In genomic region chr12:113207737-113208136, GRCm38 (mm10) we compare ENCODE assay signal across 23 mouse cellular contexts. TPM values are rescaled to one million over a fixed set of nuclear protein-coding genes. Genes with fewer than 3 reads are reported as not detected.
DNase-seq lines count a peak whose midpoint lies in the region; ATAC-seq and TF ChIP-seq lines count a peak whose summit lies in the region.
"Had no signal": no experiment of that assay in that cellular context is flagged by ENCODE, and none has a peak within 500 bp of the region (broad histone marks: within the 10 kb centered on the region; RNA-seq: fewer than 3 reads in every experiment).

No protein-coding gene starts in this region.

- POLR2A ChIA-PET in Patski (lab: Charles Lee): no interaction called here

- H3K4me2 ChIP-seq in midbrain, embryonic 11.5 days: no peak overlapping the region
- no peak overlapping the region for H3K4me2 ChIP-seq in midbrain, embryonic 16.5 days (ENCODE audit: low read length)
- no peak overlapping the region for H3K4me2 ChIP-seq in forebrain, embryonic 12.5 days
- H3K4me2 ChIP-seq: hindbrain, embryonic 12.5 days had no signal

- no peak overlapping the region for H3K9ac ChIP-seq in midbrain, embryonic 11.5 days (ENCODE audit: low read length)
- H3K9ac ChIP-seq in midbrain, embryonic 16.5 days (ENCODE audit: low read depth, low read length): no peak overlapping the region
- H3K9ac ChIP-seq in forebrain, embryonic 12.5 days: no peak overlapping the region
- H3K9ac ChIP-seq: hindbrain, embryonic 12.5 days had no signal

- in situ Hi-C loops in Patski (cut with MboI; ENCODE audit: low pct_unique_long_range_greater_than_20kb): loop anchor here (25.0 kb wide), 1 partner anchor 955 kb away; no protein-coding TSS in a partner anchor

- DNase-seq in adrenal gland, adult (ENCODE audit: inconsistent age in 2 of 2, low spot score in 1 of 2): peak; percentile 68 to 83
- no peak for DNase-seq in adrenal gland, adult 8-10 months
- DNase-seq in midbrain, embryonic 11.5 days (ENCODE audit: low spot score, missing footprints): peak; percentile 54
- DNase-seq in Patski (ENCODE audit: low read depth, low spot score): no peak
- no peak for DNase-seq in cerebellum, adult 2 months
- DNase-seq in cerebellum, adult 8-10 months: no peak
- DNase-seq: cerebellum, adult 11-12 months; cerebellum, postnatal 10 days; gastrocnemius, postnatal 36 days; heart, adult 18-20 months; heart, postnatal 10 days; heart, postnatal 4 days; kidney, adult 11 months; kidney, adult 9 months had no signal

- no peaks in the 10 kb centered on the region for H3K27me3 ChIP-seq in midbrain, embryonic 11.5 days (ENCODE audit: control insufficient read depth, insufficient read depth, low read length)
- H3K27me3 ChIP-seq in midbrain, embryonic 16.5 days (ENCODE audit: control insufficient read depth, insufficient read depth, low read depth, low read length): no peaks in the 10 kb centered on the region
- no peaks in the 10 kb centered on the region for H3K27me3 ChIP-seq in Patski
- no peaks in the 10 kb centered on the region for H3K27me3 ChIP-seq in cerebellum, adult 2 months (ENCODE audit: control insufficient read depth, insufficient read depth, low read length)
- H3K27me3 ChIP-seq in forebrain, embryonic 12.5 days: no peaks in the 10 kb centered on the region
- H3K27me3 ChIP-seq: hindbrain, embryonic 12.5 days had no signal

- 89% methylated on average over 6 of the region's 6 CpGs for WGBS in midbrain, embryonic 11.5 days
- 86% methylated on average over 6 of the region's 6 CpGs for WGBS in midbrain, embryonic 16.5 days
- WGBS in cerebellum, adult 2 months: 80% methylated on average over 6 of the region's 6 CpGs
- WGBS in forebrain, embryonic 12.5 days: 80% methylated on average over 6 of the region's 6 CpGs

- no peaks in the 10 kb centered on the region for H3K9me3 ChIP-seq in midbrain, embryonic 11.5 days (ENCODE audit: control insufficient read depth, low read length)
- no peaks in the 10 kb centered on the region for H3K9me3 ChIP-seq in midbrain, embryonic 16.5 days (replicated peaks; ENCODE audit: control insufficient read depth, low read length, poor library complexity, severe bottlenecking)
- H3K9me3 ChIP-seq in forebrain, embryonic 12.5 days: no peaks in the 10 kb centered on the region
- H3K9me3 ChIP-seq: embryonic facial prominence, embryonic 10.5 days; G1E; heart, embryonic 10.5 days; hindbrain, embryonic 12.5 days had no signal

- no peak overlapping the region for H3K4me3 ChIP-seq in midbrain, embryonic 11.5 days (ENCODE audit: low read depth, low read length)
- no peak overlapping the region for H3K4me3 ChIP-seq in midbrain, embryonic 16.5 days (ENCODE audit: low read depth, low read length)
- no peak overlapping the region for H3K4me3 ChIP-seq in cerebellum, adult 2 months (replicated peaks; ENCODE audit: insufficient read depth, low read depth, low read length)
- no peak overlapping the region for H3K4me3 ChIP-seq in forebrain, embryonic 12.5 days (replicated peaks)
- H3K4me3 ChIP-seq: embryonic facial prominence, embryonic 10.5 days; heart, embryonic 10.5 days; hindbrain, embryonic 12.5 days had no signal

- no peaks in the 10 kb centered on the region for H3K36me3 ChIP-seq in midbrain, embryonic 11.5 days (ENCODE audit: control insufficient read depth, insufficient read depth, low read length)
- H3K36me3 ChIP-seq in midbrain, embryonic 16.5 days (ENCODE audit: control insufficient read depth, insufficient read depth, low read length): no peaks in the 10 kb centered on the region
- H3K36me3 ChIP-seq in forebrain, embryonic 12.5 days (replicated peaks): no peaks in the 10 kb centered on the region
- H3K36me3 ChIP-seq: embryonic facial prominence, embryonic 10.5 days; G1E; heart, embryonic 10.5 days; hindbrain, embryonic 12.5 days had no signal

- CTCF ChIA-PET in Patski (lab: Charles Lee): interaction anchor here (1.2 kb wide), 1 partner anchor 12 kb away, joined by 3 read pairs; no protein-coding TSS in a partner anchor

- no peak for TF ChIP-seq CTCF in Patski (IDR thresholded peaks at IDR 0.05)
- TF ChIP-seq CTCF in cerebellum, adult 2 months (IDR thresholded peaks at IDR 0.05; ENCODE audit: borderline replicate concordance, insufficient read depth, low read depth, low read length): no peak

- no peak overlapping the region for H3K27ac ChIP-seq in midbrain, embryonic 11.5 days (ENCODE audit: low read depth, low read length)
- no peak overlapping the region for H3K27ac ChIP-seq in midbrain, embryonic 16.5 days (ENCODE audit: low read length)
- no peak overlapping the region for H3K27ac ChIP-seq in cerebellum, adult 2 months (ENCODE audit: insufficient read depth, low read length)
- H3K27ac ChIP-seq in forebrain, embryonic 12.5 days: no peak overlapping the region
- H3K27ac ChIP-seq: embryonic facial prominence, embryonic 10.5 days; heart, embryonic 10.5 days; hindbrain, embryonic 12.5 days had no signal

- no peaks in the 10 kb centered on the region for H3K4me1 ChIP-seq in midbrain, embryonic 11.5 days (ENCODE audit: control insufficient read depth, insufficient read depth, low read length)
- no peaks in the 10 kb centered on the region for H3K4me1 ChIP-seq in midbrain, embryonic 16.5 days (ENCODE audit: control insufficient read depth, insufficient read depth, low read length)
- no peaks in the 10 kb centered on the region for H3K4me1 ChIP-seq in cerebellum, adult 2 months (ENCODE audit: control insufficient read depth, insufficient read depth, low read length)
- no peaks in the 10 kb centered on the region for H3K4me1 ChIP-seq in forebrain, embryonic 12.5 days
- H3K4me1 ChIP-seq: embryonic facial prominence, embryonic 10.5 days; heart, embryonic 10.5 days; hindbrain, embryonic 12.5 days had no signal

- TF ChIP-seq POLR2A in cerebellum, adult 2 months (IDR thresholded peaks at IDR 0.05; ENCODE audit: borderline replicate concordance, insufficient read depth, low read length): no peak

- no peak for ATAC-seq in midbrain, embryonic 11.5 days (ENCODE audit: low FRiP score)
- ATAC-seq in midbrain, embryonic 16.5 days: no peak
- peak; percentile 95 for ATAC-seq in Patski
- ATAC-seq in forebrain, embryonic 12.5 days (ENCODE audit: low FRiP score): no peak
- ATAC-seq: forebrain, embryonic 14.5 days; hindbrain, embryonic 16.5 days had no signal

RNA-seq across cellular contexts. Expression of gene Tmem121, which starts 22.0 kb away (rescaled TPM):
- 10 to 100 TPM in 2 of 4 experiments, 1 to 10 TPM in 2; 5.1 to 13.1 (median 8.4) TPM for total RNA-seq in adrenal gland, adult 8-10 months (2022)
- 11.5 and 13.1 TPM in 2 replicates for polyA plus RNA-seq in midbrain, embryonic 11.5 days (2014; fragmentation: Nextera tagmentation; extraction: Ambion mirVana)
- polyA plus RNA-seq in midbrain, embryonic 16.5 days (2015; fragmentation: Nextera tagmentation; extraction: Ambion mirVana): 47.2 and 50.3 TPM in 2 replicates
- polyA plus RNA-seq in Patski (2021): 12.3 TPM
- polyA plus RNA-seq in cerebellum, adult 2 months (2012; rRNA removed): 30.9 and 31.3 TPM in 2 replicates
- polyA plus RNA-seq in forebrain, embryonic 12.5 days (2016; fragmentation: Nextera tagmentation; extraction: Ambion mirVana): 21.6 and 21.9 TPM in 2 replicates
- total RNA-seq: G1E; gastrocnemius, adult 8-10 months; heart, adult 18-20 months had no signal
- polyA plus RNA-seq: G1E had no signal

RNA-seq across cellular contexts. Expression of gene Tedc1, which starts 51.5 kb away (rescaled TPM):
- 1 to 10 TPM in 3 of 4 experiments, under 1 TPM in 1; 0.87 to 1.8 (median 1.5) TPM for total RNA-seq in adrenal gland, adult 8-10 months (2022)
- 25.6 and 31.5 TPM in 2 replicates for polyA plus RNA-seq in midbrain, embryonic 11.5 days (2014; fragmentation: Nextera tagmentation; extraction: Ambion mirVana)
- polyA plus RNA-seq in midbrain, embryonic 16.5 days (2015; fragmentation: Nextera tagmentation; extraction: Ambion mirVana): 11.0 and 11.4 TPM in 2 replicates
- 9.7 TPM for polyA plus RNA-seq in Patski (2021)
- polyA plus RNA-seq in cerebellum, adult 2 months (2012; rRNA removed): 1.1 and 1.6 TPM in 2 replicates
- polyA plus RNA-seq in forebrain, embryonic 12.5 days (2016; fragmentation: Nextera tagmentation; extraction: Ambion mirVana): 48.3 and 49.6 TPM in 2 replicates

Comparison
In these comparisons a context has a peak if more than half of its experiments do, and no peak if none do; other contexts are left out.
1. DNase-seq: peak in adrenal gland, adult (2 of 2) and midbrain, embryonic 11.5 days (single experiment); none in adrenal gland, adult 8-10 months (single experiment), Patski (single experiment), cerebellum, adult 2 months (0 of 2) and cerebellum, adult 8-10 months (single experiment).